9 mouse cellular contexts compared by ENCODE assay signal in genomic region chr7:57387341-57387654, GRCm38 (mm10). TPM values are rescaled to one million over a fixed set of nuclear protein-coding genes. Genes with fewer than 3 reads are reported as not detected.
DNase-seq lines count a peak whose midpoint lies in the region; ATAC-seq and TF ChIP-seq lines count a peak whose summit lies in the region.
"Had no signal": no experiment of that assay in that cellular context is flagged by ENCODE, and none has a peak within 500 bp of the region (broad histone marks: within the 10 kb centered on the region; RNA-seq: fewer than 3 reads in every experiment).

No protein-coding gene starts in this region.

- DNase-seq in heart, adult 2 months = no peak
- DNase-seq in neural tube, embryonic 11.5 days (ENCODE audit: low spot score) = no peak
- DNase-seq in neural tube, embryonic 10.5 days (ENCODE audit: extremely low spot score, low spot score) = no peak
- DNase-seq in limb, embryonic 14.5 days (ENCODE audit: low spot score) = no peak
- DNase-seq in stomach, postnatal 0 days (ENCODE audit: low spot score) = no peak
- DNase-seq in right cerebral cortex, adult 18-20 months = no peak
- no peak for DNase-seq in retina, embryonic 14.5 days (ENCODE audit: low spot score)

- H3K27me3 ChIP-seq in heart, embryonic 12.5 days (replicated peaks) = peaks cover 42% of the 10 kb centered on the region
- no peaks in the 10 kb centered on the region for H3K27me3 ChIP-seq in heart, adult 2 months (ENCODE audit: control insufficient read depth, insufficient read depth, low read length)
- H3K27me3 ChIP-seq in neural tube, embryonic 11.5 days (ENCODE audit: control insufficient read depth, insufficient read depth, low read length) = peaks cover 17% of the 10 kb centered on the region
- H3K27me3 ChIP-seq in limb, embryonic 14.5 days (ENCODE audit: control insufficient read depth, insufficient read depth, low read length) = peaks cover 27% of the 10 kb centered on the region
- H3K27me3 ChIP-seq in stomach, postnatal 0 days (ENCODE audit: control insufficient read depth, insufficient read depth, low read length) = peaks cover 7% of the 10 kb centered on the region

- H3K9me3 ChIP-seq in heart, embryonic 12.5 days (replicated peaks) = no peaks in the 10 kb centered on the region
- no peaks in the 10 kb centered on the region for H3K9me3 ChIP-seq in neural tube, embryonic 11.5 days (ENCODE audit: control insufficient read depth, low read length)
- no peaks in the 10 kb centered on the region for H3K9me3 ChIP-seq in limb, embryonic 14.5 days (ENCODE audit: control insufficient read depth, low read length)
- H3K9me3 ChIP-seq in stomach, postnatal 0 days (ENCODE audit: control insufficient read depth, low read length) = no peaks in the 10 kb centered on the region

- intact Hi-C loops in heart, adult 2 months (cut with DNase I) = loop anchor here (10.0 kb wide), 1 partner anchor 312 kb away; no protein-coding TSS in a partner anchor

- no peak overlapping the region for H3K9ac ChIP-seq in heart, embryonic 12.5 days
- no peak overlapping the region for H3K9ac ChIP-seq in heart, adult 2 months (ENCODE audit: low read depth, low read length)
- no peak overlapping the region; the same call in 1 of the 2 replicates for H3K9ac ChIP-seq in neural tube, embryonic 11.5 days (ENCODE audit: low read length)
- H3K9ac ChIP-seq in limb, embryonic 14.5 days (ENCODE audit: low read depth, low read length, severe bottlenecking) = peak overlapping the region; percentile 54; the same call in 1 of the 2 replicates
- no peak overlapping the region for H3K9ac ChIP-seq in stomach, postnatal 0 days (ENCODE audit: low read length)

- TF ChIP-seq CTCF in heart, adult 2 months (IDR thresholded peaks at IDR 0.05) = no peak
- peak; percentile 11; the same call in 1 of the 2 replicates for TF ChIP-seq CTCF in stomach, postnatal 0 days (IDR thresholded peaks at IDR 0.05; ENCODE audit: low read depth)

- no peak for TF ChIP-seq POLR2A in heart, adult 2 months (IDR thresholded peaks at IDR 0.05; ENCODE audit: insufficient read depth, low read depth, low read length)
- TF ChIP-seq POLR2A in limb, embryonic 14.5 days (IDR thresholded peaks at IDR 0.05; ENCODE audit: borderline replicate concordance, extremely low read depth, insufficient read depth, insufficient read length) = no peak

- 0 out of 2 replicates have a peak, but pooled peaks cover 5% of the 10 kb centered on the region for H3K4me1 ChIP-seq in heart, embryonic 12.5 days (replicated peaks)
- H3K4me1 ChIP-seq in heart, adult 2 months (ENCODE audit: control insufficient read depth, insufficient read depth, low read length) = no peaks in the 10 kb centered on the region
- no peaks in the 10 kb centered on the region; the same call in 1 of the 2 replicates for H3K4me1 ChIP-seq in neural tube, embryonic 11.5 days (ENCODE audit: control insufficient read depth, insufficient read depth, low read length)
- H3K4me1 ChIP-seq in limb, embryonic 14.5 days (ENCODE audit: control insufficient read depth, insufficient read depth, low read length) = no peaks in the 10 kb centered on the region
- no peaks in the 10 kb centered on the region for H3K4me1 ChIP-seq in stomach, postnatal 0 days (replicated peaks; ENCODE audit: control insufficient read depth, insufficient read depth)

- no peak for TF ChIP-seq EP300 in heart, adult 2 months (IDR thresholded peaks at IDR 0.05; ENCODE audit: insufficient read depth, low read depth, low read length)
- no peak for TF ChIP-seq EP300 in stomach, postnatal 0 days (optimal IDR thresholded peaks at IDR 0.05)

- ATAC-seq in heart, embryonic 12.5 days (ENCODE audit: insufficient number of reproducible peaks, low FRiP score) = no peak
- ATAC-seq in neural tube, embryonic 11.5 days (ENCODE audit: insufficient read depth, low FRiP score, low TSS enrichment) = no peak
- ATAC-seq in limb, embryonic 14.5 days (ENCODE audit: low FRiP score, low read depth) = no peak
- ATAC-seq in stomach, postnatal 0 days (ENCODE audit: low FRiP score, low TSS enrichment) = peak; percentile 32; the same call in 1 of the 2 replicates

- H3K4me3 ChIP-seq in heart, embryonic 12.5 days = peak overlapping the region; percentile 55
- no peak overlapping the region; the same call in 1 of the 2 replicates for H3K4me3 ChIP-seq in heart, adult 2 months
- H3K4me3 ChIP-seq in neural tube, embryonic 11.5 days (ENCODE audit: low read depth, low read length) = peak overlapping the region; percentile 61
- H3K4me3 ChIP-seq in limb, embryonic 14.5 days (replicated peaks; ENCODE audit: low read length) = peak overlapping the region; percentile 44
- H3K4me3 ChIP-seq in stomach, postnatal 0 days (ENCODE audit: low read depth, low read length) = peak overlapping the region; percentile 41

- no peaks in the 10 kb centered on the region for H3K79me2 ChIP-seq in heart, adult 2 months (replicated peaks; ENCODE audit: control insufficient read depth, insufficient read depth, low read length)

- H3K36me3 ChIP-seq in heart, embryonic 12.5 days = no peaks in the 10 kb centered on the region
- no peaks in the 10 kb centered on the region for H3K36me3 ChIP-seq in heart, adult 2 months (ENCODE audit: control insufficient read depth, insufficient read depth, low read length)
- no peaks in the 10 kb centered on the region for H3K36me3 ChIP-seq in neural tube, embryonic 11.5 days (ENCODE audit: control insufficient read depth, insufficient read depth, low read length)
- H3K36me3 ChIP-seq in limb, embryonic 14.5 days (ENCODE audit: control insufficient read depth, insufficient read depth, low read length) = no peaks in the 10 kb centered on the region
- H3K36me3 ChIP-seq in stomach, postnatal 0 days (ENCODE audit: control insufficient read depth, insufficient read depth, low read length) = no peaks in the 10 kb centered on the region

- WGBS in heart, embryonic 12.5 days = 23% methylated on average over 6 of the region's 6 CpGs
- 23% methylated on average over 6 of the region's 6 CpGs for WGBS in heart, adult 2 months
- WGBS in neural tube, embryonic 11.5 days = 25% methylated on average over 6 of the region's 6 CpGs
- 18% methylated on average over 6 of the region's 6 CpGs for WGBS in limb, embryonic 14.5 days
- 28% methylated on average over 6 of the region's 6 CpGs for WGBS in stomach, postnatal 0 days

- no peak overlapping the region for H3K27ac ChIP-seq in heart, embryonic 12.5 days (ENCODE audit: poor library complexity, severe bottlenecking)
- H3K27ac ChIP-seq in heart, adult 2 months = no peak overlapping the region
- no peak overlapping the region for H3K27ac ChIP-seq in neural tube, embryonic 11.5 days (ENCODE audit: low read depth, low read length)
- no peak overlapping the region for H3K27ac ChIP-seq in limb, embryonic 14.5 days (replicated peaks; ENCODE audit: low read depth, low read length)
- H3K27ac ChIP-seq in stomach, postnatal 0 days (replicated peaks) = no peak overlapping the region

- H3K4me2 ChIP-seq in heart, embryonic 12.5 days = peak overlapping the region; percentile 93
- peak overlapping the region; percentile 96 for H3K4me2 ChIP-seq in neural tube, embryonic 11.5 days (ENCODE audit: low read depth)
- peak overlapping the region; percentile 86 for H3K4me2 ChIP-seq in limb, embryonic 14.5 days (replicated peaks; ENCODE audit: low read depth, low read length, severe bottlenecking)
- H3K4me2 ChIP-seq in stomach, postnatal 0 days (replicated peaks; ENCODE audit: low read depth) = peak overlapping the region; percentile 88

RNA-seq across cellular contexts. Expression of gene Gabrg3, which starts 0.3 kb away (rescaled TPM):
- 0.20 and 0.69 TPM in 2 replicates for polyA plus RNA-seq in heart, embryonic 12.5 days (2016; fragmentation: Nextera tagmentation; extraction: Ambion mirVana)
- total RNA-seq in heart, adult 2 months (2021) = not detected
- polyA plus RNA-seq in heart, adult 2 months (2012; rRNA removed) = under 0.01 and 0.41 TPM in 2 replicates
- polyA plus RNA-seq in neural tube, embryonic 11.5 days (2014; fragmentation: Nextera tagmentation; extraction: Ambion mirVana) = 0.99 and 1.2 TPM in 2 replicates
- 0.91 and 0.96 TPM in 2 replicates for polyA plus RNA-seq in limb, embryonic 14.5 days (2012; rRNA removed)
- 1.3 and 1.9 TPM in 2 replicates for polyA plus RNA-seq in limb, embryonic 14.5 days (2014; fragmentation: Nextera tagmentation; extraction: Ambion mirVana)
- 0.56 and 0.79 TPM in 2 replicates for polyA plus RNA-seq in stomach, postnatal 0 days (2015; fragmentation: Nextera tagmentation; extraction: Ambion mirVana)
- polyA plus RNA-seq: C2C12 had no signal

RNA-seq across cellular contexts. Expression of gene Gabrb3, which starts 32.2 kb away (rescaled TPM):
- polyA plus RNA-seq in heart, embryonic 12.5 days (2016; fragmentation: Nextera tagmentation; extraction: Ambion mirVana) = 2.3 and 3.7 TPM in 2 replicates
- under 1 TPM; 0.37 to 0.50 TPM for total RNA-seq in heart, adult 2 months (2021)
- 0.04 and 0.20 TPM in 2 replicates for polyA plus RNA-seq in heart, adult 2 months (2012; rRNA removed)
- polyA plus RNA-seq in neural tube, embryonic 11.5 days (2014; fragmentation: Nextera tagmentation; extraction: Ambion mirVana) = 12.6 and 14.2 TPM in 2 replicates
- 1.1 and 1.5 TPM in 2 replicates for polyA plus RNA-seq in limb, embryonic 14.5 days (2012; rRNA removed)
- polyA plus RNA-seq in limb, embryonic 14.5 days (2014; fragmentation: Nextera tagmentation; extraction: Ambion mirVana) = 0.77 and 1.2 TPM in 2 replicates
- 0.80 and 1.0 TPM in 2 replicates for polyA plus RNA-seq in stomach, postnatal 0 days (2015; fragmentation: Nextera tagmentation; extraction: Ambion mirVana)
- polyA plus RNA-seq: C2C12 had no signal
